Mouse (Mus musculus) hindlimb bud, embryonic 11.5 days (tissue): Measurements from ENCODE around the gene Inmt.

Experiments used
- DNase-seq: peaks from one replicate; pipeline ENCODE4 v3.0.0-alpha.2; 2012; ENCODE audit warnings: low read depth, low spot score; ENCODE audit errors: extremely low spot score

Gene Inmt

DNA sequence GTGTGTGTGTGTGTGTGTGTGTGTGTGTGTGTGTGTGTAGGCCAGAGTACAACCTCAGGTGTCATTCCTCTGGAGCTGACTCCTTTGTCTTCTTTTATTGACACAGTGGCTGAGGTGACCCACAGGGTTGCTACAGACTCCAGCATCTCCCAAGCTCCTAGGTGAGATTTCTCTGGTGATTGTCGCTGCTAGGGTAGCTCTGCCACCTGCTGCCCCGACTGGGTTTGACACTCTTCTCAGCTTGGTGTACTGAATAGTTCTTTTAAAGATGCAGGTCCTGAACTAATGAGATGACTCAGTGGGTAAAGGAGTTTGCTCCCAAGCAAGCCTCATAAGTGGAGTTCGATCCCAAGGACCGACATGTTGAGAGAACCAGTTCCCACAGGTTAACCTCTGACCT lies 3.2 kb downstream of the Inmt start:
- no peak for DNase-seq

DNA sequence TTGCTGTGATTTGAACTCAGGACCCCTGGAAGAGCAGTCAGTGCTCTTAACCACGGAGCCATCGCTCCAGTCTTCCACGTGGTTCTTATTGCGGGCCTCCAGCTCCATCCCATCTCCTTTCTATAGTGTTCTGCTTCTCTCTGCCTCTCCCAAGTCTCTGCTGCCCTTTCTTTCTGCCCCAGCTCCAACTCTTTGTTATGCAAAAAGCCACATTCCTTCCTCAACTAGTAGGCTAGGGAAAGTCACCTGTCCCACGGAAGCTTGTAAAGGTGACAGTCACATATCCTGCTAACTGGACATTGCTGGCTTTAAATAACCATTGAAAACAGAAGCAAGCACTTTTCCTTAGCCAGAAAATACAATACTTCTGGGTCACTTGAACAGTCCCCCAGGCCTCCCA lies 5.0 kb downstream of the Inmt start:
- no peak for DNase-seq

DNA sequence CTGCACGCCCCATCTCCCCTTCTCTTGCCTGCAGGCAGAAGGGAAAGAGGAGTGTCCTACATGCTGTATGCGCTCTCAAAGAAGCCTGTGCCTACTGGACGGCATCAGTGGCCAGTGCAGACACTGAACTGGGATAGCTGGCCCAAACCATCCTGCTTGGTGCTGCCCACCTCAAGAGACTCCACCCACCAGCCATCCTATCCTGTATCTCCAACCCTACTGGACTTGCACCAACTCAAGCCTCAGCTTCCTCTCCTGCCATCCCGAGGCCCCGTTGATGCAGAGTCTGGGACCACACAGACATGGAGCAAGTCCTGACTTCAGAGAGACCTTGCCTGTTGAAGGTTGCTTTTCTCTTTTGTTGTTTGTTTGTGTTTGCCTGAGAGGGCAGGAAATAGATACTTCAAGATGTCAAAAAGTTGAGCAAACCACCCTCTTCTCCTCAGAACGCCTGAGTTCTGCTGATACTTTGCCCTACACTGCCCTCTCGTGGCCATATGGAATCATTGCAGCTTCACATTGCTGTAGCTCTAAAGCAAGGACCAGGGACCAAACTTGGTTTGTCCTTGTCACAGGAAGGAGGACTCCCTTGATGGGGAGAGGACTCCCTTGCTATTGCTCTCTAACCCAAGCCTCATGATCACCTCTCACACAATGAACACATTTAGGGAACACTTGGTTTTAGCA lies 7.9 kb downstream of the Inmt start:
- DNase-seq, result peak; percentile 63

DNA sequence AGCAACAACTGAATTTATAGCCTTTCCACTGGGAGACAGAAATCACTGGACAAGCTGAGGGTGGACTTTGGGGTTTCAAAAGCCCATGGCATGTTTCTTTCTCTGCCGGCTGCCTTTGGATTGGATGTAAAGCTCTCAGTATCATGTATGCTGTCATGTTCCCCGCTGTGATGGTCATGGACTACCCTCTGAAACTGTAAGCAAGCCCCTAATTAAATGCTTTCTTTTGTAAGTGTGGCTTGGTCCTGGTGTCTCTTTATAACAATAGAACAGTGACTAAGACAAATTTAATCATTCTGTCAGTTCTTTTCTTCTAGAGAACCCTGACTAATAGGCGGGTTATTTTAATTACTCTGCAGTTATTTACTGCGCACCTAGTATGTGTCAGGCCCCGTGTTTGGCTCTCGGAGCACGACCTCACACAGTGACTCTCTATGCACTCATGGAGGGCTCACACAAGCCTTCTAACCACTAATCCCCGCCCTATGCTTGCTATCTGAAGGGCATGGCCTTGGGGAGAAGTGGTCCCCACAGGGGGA lies 11.7 kb downstream of the Inmt start:
- no peak for DNase-seq

DNA sequence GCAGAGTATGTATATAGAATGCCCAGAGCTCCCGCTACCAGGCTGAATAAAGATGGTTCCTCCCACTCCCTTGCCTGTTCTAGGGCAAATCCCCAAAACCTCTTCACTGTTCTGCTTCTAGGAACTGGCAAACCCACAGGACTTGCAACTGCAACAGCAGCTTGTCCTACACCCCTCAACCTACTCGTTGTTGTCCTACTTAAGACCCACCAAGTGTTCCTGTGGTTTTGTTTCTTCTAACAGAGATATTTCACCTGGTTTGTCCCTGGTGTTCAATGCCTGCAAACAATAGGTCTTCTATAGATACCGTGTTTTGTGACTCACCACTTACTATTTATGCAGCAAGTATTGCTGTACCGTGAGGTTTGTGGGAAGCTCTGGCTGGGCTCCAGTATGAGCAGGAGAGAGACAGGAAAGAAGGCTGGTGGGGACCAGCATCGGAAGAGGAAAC lies 13.5 kb downstream of the Inmt start:
- DNase-seq, result no peak

DNA sequence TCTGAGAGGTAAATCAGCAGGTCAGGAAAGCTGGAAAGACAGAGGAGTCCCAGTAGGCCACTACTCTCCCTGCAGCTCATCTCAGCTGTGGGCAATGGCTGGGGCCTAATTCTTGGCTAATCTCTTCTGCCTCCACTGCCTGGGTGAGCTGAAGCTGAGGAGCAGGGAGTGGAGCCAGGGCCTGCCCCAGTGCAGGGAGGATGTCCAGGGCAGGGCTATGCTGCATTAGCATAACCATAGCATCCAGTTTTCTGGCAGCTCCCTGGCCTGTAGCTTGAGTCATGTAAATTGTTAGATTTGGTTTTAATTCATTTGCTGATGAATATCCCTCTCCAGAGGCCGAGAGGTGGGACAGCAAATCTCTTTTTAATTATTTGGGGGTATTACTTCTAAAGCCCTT lies 15.6 kb downstream of the Inmt start:
- no peak for DNase-seq

DNA sequence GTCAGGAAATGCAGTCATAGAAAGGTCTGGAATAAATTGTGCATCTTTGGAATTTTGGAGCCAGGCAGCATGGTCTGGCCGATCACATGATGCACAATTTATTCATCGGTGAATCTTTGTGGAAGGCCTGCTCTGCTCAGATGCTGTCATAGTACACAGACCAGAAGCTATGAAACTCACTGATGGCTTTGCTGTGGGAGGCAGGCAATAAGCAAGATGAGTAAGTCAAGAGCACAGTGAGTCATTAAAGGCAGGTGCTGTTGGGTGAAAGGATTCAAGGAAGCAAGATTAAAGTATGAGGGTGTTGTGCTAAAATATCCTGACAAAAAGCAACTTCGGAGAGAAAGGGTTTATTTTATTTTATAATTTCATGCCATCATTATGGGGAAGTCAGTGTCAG lies 22.6 kb downstream of the Inmt start:
- no peak for DNase-seq

DNA sequence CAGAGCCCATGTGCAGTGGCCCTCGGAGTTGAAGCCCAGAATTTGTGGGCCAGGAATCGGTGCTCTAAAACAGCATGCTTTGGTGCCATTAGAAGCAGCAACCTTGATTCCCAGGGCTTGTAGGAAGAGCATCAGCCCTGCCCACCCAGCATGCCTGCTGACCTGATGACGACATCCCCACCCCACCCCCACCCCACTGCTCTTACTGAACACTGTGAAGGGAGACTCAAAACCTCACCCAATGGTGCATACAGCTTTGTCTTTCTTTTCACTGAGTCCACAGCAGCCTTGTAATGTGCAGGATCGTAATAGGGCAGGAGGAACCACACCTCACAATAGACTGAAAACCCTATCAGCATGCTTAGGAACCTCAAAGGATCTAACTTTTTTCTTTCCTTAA lies 28.7 kb downstream of the Inmt start:
- no peak for DNase-seq

DNA sequence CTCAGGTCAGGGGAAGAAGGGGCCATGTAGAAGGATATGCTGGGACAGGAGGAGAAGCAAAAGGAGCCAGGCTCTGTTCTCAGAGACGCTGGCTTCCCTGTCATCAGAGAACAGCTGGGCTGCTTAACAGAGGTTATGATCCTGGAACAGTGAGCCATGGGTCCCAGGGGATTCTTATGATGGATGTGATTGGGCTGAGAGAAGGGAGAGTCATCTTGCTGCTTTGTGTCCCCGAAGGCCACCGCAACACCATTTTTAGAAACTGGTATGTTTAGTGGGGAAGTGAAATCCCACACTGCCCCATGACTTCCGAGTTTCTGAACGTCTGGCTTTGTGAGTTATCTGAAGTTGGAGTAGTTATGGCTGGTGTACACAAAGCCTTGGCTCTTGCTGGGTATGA lies 29.6 kb downstream of the Inmt start:
- DNase-seq, result no peak

DNA sequence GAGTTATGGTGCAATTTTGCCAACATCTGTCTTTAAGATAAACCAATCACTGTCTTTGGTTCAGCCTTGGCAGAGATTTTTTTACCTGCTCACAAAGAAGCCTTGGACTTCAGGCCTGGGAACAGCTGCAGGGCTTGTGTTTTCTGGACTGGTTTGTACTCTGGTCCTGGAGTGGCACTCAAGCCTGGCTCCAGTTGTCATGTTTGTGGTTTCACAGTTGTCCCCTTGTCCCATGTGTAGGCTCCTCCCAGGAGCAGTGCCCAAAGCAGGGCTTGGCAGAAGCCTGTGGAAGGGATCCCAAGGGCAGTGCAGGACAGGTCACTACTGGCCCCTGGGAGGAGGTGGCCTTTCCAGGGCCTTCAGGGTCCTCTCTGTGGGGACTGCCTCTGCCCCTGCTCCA lies 36.5 kb downstream of the Inmt start:
- DNase-seq, result no peak

DNA sequence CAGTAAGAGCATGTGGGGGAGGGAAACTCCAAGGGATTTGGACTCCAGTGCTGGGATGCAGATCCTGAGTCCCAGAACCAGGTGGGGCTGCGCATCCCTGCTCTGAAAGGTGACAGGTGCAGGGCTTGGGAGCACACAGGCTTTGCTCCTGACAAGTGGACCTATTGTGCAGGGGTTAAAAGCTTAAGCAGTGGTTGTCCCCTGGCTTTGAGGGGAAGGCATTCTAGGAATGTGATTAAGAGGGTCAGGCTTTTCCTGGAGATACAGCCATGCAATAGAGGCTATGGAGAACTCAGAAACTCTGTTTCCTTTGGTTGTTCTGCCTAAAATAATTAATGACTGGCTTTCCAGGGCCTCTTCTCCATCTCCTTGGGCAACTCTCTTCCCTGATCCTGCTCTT lies 41.4 kb downstream of the Inmt start:
- no peak for DNase-seq

DNA sequence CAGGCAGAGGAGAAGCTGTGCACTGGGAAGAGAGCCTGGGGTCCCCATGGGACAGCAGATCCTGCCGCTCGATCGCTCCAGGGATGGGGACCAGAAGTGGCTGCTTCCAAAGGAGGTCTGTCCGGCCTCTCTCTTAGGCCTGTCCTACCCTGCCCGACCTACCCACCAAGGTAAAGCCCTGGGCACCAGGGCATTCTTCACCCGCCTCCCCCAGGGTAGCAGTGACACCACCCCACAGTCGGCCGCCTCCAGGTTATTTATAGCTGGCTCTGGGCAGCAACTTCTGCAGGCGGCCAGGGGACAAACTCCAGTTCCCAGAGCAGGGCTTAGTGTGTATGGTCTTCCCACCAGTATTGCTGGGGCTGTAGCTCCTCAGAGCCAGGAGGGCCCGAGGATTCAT lies 42.0 kb downstream of the Inmt start, which contains the start of gene Crhr2:
TSS of gene Crhr2 (minus strand) at position 223 of the 400 bp plus-strand sequence.
- DNase-seq, result no peak

DNA sequence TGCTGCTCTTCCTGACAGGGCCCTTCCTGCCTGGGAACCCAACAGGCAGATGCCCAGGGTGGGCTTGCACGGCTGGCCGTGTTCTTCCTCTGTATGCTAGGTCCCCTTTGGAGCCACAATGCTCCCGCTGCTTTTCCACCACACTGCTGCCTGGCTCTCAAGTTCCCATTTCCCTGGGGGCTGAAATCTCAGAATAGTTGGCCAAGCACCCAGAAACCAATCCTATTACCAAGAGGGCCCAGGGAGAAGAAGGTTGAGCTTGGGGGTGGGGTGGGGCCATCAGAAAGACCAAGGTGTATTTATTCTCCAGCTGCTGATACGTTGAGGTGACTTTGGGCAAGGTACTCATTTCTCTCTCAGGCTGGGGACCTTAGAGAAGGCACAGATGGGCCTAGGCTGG lies 43.5 kb downstream of the Inmt start:
- no peak for DNase-seq

DNA sequence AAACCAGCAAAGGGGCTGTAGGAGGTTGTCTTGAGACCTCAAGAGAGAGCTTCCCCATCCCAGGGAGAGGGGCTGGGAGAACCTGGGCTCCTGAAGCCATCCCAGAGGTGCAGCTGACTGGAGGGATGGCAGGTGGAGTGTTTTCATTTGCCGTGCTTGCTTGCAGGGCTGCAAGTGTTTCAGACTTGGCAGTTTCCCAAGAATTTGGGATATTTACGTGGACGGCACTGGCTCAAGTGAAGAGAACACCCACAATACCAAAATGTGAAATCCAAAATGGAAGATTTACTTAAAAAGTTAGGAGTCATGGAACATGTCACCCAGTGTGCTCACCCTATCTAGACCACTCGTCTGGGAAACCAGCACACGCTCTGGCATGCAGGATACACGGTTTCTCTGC lies 44.2 kb downstream of the Inmt start:
- no peak for DNase-seq

DNA sequence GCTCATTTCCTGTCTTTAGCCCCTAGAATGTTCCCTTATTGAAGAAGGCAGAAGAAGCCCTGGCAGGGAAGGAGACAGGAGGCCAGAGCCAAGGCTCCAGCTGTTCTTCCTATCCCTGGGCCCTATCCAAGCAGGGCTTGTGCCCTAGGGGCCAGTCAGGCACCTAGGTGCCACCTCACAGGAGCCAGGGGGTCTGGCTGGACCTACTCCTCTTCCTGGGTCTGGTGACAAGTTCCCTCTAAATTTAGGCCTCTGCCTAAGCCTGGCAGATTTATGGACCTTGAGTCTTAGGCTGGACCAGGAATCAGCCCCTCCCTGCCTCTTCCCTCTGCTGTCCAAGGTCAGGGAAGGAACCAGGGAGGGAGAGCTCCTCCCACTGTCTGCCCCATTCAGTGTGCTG lies 46.5 kb downstream of the Inmt start:
- no peak for DNase-seq

DNA sequence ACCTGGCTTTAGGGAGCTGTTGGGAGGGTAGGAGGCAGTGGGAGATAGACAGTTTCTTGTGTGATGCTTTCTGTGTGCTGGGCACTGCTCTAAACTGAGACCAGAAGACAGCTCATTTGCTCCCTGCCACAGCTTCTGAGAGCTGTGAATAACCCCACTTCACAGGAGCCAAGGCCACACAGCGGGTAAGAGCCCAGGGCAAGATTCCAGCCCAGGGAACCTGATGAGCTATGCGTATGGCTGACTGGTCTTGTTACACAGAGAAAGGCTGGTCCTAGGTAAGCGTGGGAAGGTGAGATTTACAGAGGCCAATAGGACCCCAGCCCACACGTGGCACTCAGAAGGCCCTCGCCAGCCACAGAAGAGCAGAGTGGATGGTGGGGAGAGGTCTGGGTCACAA lies 48.3 kb downstream of the Inmt start:
- DNase-seq, result no peak

DNA sequence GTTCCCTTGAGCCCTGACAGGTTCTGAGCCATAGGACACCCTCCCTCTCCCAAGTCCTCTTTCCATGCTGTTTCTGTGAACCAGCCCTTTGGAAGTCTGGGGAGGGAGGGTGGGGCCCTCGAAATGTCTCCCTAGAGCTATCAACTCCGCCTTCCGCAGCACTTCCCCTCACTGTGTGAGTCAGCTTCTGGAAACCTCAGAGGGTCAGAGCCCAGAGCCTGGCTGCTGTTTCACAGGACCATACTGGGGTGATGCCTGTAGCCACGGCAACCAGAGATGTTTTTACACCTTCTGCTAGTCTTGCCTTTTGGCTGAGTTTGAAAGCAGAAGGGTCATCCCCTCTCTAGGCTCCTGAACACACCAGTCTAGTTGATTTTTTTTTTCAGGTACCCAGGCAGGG lies 51.8 kb downstream of the Inmt start:
- no peak for DNase-seq
